Mouse (Mus musculus): ENCODE results near the gene Slc25a26.

GRCm38 (mm10) chr6:94584976-94585375 is 84.8 kb downstream of the Slc25a26 start:
- TF ChIP-seq CTCF (IDR thresholded peaks at IDR 0.05; ENCODE audit: borderline replicate concordance, control insufficient read depth, extremely low read depth, insufficient read depth, low read length, poor library complexity) (no peak), POLR2A (IDR thresholded peaks at IDR 0.05; ENCODE audit: control insufficient read depth, extremely low read depth, insufficient read depth, low read length, poor library complexity) (no peak)

Data from thymus, adult 2 months (tissue).